Mouse (Mus musculus): ENCODE data around the gene Tubb5. TPM values are rescaled to one million over a fixed set of nuclear protein-coding genes. Genes with fewer than 3 reads are reported as not detected.
A peak's percentile ranks its signal among the peaks of the same experiment; 100 is the strongest.

Gene Tubb5
- total RNA-seq, 2 experiments from 2014 or later, result 492 to 522 TPM

DNA sequence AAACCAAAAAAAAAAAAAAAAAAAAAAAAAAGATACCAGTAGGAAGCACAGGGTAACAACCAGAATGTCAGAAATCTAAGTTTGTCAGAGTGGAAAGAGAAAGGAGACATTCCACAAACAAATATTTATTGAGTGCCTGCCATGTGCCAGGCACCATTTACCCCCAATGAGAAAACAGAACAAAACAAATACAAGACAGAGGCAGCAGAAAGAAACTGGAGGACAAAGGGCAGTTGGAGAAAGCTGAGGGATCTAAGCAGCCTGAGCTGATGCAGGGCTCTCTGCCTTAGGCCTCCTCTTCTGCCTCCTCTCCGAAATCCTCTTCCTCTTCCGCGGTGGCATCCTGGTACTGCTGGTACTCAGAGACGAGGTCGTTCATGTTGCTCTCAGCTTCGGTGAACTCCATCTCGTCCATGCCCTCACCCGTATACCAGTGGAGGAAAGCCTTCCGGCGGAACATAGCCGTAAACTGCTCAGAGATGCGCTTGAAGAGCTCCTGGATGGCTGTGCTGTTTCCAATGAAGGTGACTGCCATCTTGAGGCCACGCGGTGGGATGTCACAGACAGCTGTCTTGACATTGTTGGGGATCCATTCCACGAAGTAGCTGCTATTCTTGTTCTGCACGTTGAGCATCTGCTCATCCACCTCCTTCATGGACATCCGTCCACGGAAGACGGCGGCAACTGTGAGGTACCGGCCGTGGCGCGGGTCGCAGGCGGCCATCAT, 3.2 kb downstream of the Tubb5 start:
- intact Hi-C loops (cut with DNase I), result loop anchor here (5.0 to 10.0 kb wide), 2 partner anchors 82 to 140 kb away; partner anchors contain the start of genes Gnl1, Mrps18b and Ppp1r10
- peak; percentile 50 to 54 for DNase-seq (ENCODE audit: low spot score in 2 of 2)

DNA sequence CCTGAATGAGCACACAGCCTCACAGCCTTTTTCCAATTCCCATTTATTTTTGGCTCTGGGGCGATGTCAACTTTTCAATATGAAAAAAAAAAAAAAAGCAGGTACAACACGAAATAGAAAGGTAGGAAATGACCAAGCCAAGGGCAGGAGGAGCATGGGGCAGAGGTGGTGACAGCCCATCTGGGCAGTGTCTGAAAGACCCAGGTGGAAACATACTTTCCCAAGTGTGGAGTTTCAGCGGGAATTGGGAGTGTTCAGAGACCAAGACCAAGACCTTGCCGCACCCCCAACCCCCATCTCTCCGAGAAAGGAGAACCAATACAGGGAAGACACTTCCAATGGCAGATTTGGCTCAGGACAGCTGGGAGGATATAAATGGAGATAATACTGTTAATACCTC, 4.2 kb downstream of the Tubb5 start:
- intact Hi-C loops (cut with DNase I), result loop anchor here (10.0 kb wide), 1 partner anchor 141 kb away; the partner anchor contains the start of gene Gnl1

DNA sequence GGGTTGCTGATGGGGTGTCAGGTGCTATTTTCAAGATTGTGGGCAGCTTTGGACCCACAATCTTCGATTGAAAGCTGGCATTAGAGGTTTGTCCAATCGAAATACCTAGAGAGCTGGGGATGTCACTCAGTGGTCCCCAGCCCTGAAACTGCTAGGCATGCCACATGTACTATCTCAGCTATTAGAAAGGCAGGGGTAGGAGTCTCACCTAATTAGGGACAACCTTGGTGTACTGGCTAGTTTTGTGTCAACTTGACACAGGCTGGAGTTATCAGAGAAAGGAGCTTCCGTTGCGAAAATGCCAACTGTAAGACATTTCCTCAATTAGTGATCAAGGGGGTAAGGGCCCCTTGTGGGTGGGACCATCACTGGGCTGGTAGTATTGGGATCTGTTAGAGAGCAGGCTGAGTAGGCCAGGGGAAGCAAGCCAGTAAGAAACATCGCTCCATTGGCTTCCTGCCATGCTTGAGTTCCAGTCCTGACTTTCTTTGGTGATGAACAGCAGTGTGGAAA, 4.8 kb downstream of the Tubb5 start:
- no peak for DNase-seq (ENCODE audit: low spot score in 2 of 2)
- intact Hi-C loops (cut with DNase I), result loop anchor here (10.0 kb wide), 1 partner anchor 142 kb away; the partner anchor contains the start of gene Gnl1

More for the DNA sequence above, 4.2 kb downstream of the Tubb5 start:
- DNase-seq (ENCODE audit: low spot score in 2 of 2), result no peak

DNA sequence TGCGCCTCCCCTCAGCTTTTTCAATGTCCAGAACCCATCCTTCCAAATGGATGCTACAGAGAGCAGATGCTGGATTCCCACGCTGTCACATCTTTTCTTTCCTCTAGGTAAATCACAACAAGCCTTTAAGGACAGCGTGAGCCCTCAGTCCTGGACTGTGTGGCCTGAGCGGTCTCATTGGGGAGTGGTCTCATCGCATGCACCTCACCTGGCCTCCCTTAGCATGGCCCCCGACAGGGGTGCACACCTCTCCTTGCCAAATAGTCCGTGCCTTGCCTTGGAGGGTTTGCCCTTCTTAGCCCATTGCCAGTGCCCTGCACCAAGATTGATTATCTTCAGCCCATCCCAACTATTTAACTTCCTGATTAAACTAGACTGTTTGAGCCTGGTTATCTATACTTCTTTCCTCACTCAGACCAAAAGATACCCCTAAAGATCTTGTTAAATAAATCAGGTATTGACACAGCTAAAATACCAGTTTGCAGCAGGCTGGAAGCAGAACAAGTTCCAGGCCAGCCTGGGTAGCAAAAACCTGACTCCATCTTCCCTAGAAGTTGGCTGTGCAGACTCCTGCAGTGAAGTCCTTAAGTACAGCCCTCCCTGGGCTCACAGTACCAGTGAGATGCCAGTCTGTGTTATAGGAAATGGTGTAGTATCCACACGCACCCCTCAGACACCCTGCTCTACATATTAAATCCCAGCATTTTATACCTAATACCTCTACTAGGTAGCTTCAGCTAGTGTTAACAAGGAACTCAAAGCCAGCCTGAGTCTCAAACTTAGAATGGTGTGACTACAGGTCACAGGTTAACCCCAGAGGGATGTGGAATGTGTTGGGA, 5.5 kb downstream of the Tubb5 start:
- intact Hi-C loops (cut with DNase I), result loop anchor here (10.0 kb wide), 1 partner anchor 142 kb away; the partner anchor contains the start of gene Gnl1
- no peak for DNase-seq (ENCODE audit: low spot score in 2 of 2)

GRCm38 (mm10) chr17:35829737-35830136, 8.4 kb downstream of the Tubb5 start:
- intact Hi-C loops (cut with DNase I), result loop anchor here (10.0 kb wide), 1 partner anchor 145 kb away; the partner anchor contains the start of gene Gnl1
- DNase-seq (ENCODE audit: low spot score in 2 of 2), result peak; percentile 87 to 88

- intact Hi-C loops (cut with DNase I), result no loop called here
- DNase-seq (ENCODE audit: low spot score in 2 of 2), result no peak
Observed at GRCm38 (mm10) chr17:35825109-35825850, 12.8 kb downstream of the Tubb5 start.

- no peak for DNase-seq (ENCODE audit: low spot score in 2 of 2)
- intact Hi-C loops (cut with DNase I), result no loop called here
Observed at GRCm38 (mm10) chr17:35824402-35824801, 13.7 kb downstream of the Tubb5 start.

GRCm38 (mm10) chr17:35822964-35823937, 14.9 kb downstream of the Tubb5 start, which contains the start of gene Flot1:
Gene Flot1, plus strand, starts transcription at chr17:35823230.
- DNase-seq (ENCODE audit: low spot score in 2 of 2), result peak; percentile 68 to 81
- intact Hi-C loops (cut with DNase I), result loop anchor here (2.0 kb wide), 1 partner anchor 84 kb away; no protein-coding TSS in a partner anchor

DNA sequence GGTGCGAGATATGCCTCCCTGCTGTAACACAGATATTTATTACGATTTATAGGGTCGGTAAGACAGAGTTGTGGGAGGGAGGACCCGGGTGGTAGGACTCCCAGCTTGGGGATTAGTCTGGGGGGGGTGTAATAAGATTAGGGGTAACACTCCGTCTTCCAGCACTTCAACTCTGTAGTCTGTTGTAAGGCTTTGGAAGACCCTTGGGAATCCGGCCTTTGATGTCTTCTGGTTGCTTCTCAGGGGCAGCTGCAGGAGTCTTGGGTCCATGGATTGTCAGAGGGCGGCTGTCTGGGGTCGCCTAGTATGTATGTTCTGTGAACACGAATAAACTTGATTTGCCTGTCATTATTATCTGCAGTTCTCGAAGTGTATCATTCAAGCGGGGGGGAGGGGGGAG, 15.5 kb downstream of the Tubb5 start:
- intact Hi-C loops (cut with DNase I), result loop anchor here (2.0 kb wide), 1 partner anchor 84 kb away; no protein-coding TSS in a partner anchor
- DNase-seq (ENCODE audit: low spot score in 2 of 2), result no peak

GRCm38 (mm10) chr17:35821439-35822430, 16.4 kb downstream of the Tubb5 start, which contains the start of gene Ier3:
Gene Ier3, plus strand, starts transcription at chr17:35821684.
- intact Hi-C loops (cut with DNase I), result loop anchor here (2.0 kb wide), 1 partner anchor 83 kb away; no protein-coding TSS in a partner anchor
- DNase-seq (ENCODE audit: low spot score in 2 of 2), result peak; percentile 46 to 82

GRCm38 (mm10) chr17:35820111-35820510, 18.0 kb downstream of the Tubb5 start:
- intact Hi-C loops (cut with DNase I), result no loop called here
- no peak for DNase-seq (ENCODE audit: low spot score in 2 of 2)

DNA sequence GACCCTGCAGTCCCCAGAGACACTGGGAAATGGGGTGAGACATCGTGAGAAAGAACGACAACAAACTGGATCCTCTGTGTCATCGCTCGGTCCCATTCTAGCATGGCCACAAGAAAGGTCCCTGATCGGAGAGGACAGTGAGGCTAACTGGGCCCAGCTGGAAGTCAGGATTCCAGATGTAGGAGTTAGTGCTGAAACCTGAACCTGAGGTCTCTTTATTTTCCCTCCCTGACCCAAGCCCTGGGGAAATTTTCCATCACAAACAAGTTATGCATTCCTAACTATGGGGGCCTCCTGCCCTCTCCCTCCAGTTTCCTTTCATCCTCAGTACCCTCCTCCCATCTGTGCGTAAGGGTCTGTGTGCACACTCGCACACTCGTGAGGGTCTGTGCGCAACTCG, 20.9 kb downstream of the Tubb5 start:
- intact Hi-C loops (cut with DNase I), result no loop called here
- DNase-seq (ENCODE audit: low spot score in 2 of 2), result no peak

DNA sequence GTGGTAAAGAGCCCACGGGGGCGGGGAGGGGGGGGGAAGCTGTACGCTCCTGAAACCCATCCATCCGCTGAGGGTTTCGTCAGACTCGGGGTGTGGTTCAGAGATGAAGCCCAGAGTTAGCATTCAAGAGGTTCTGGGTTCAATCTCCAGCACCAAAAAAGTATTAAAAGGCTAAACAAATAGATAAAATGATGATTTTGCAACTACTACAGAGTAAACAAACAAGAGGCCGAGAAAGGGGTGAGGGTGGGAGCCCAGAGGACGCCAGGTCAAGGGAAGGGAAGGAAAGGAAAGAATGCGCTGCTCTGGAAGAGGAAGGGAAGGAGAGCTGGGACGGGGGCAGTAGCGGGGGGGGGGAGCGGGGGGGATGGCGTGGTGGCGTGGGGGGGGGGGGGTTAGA, 21.4 kb downstream of the Tubb5 start:
- no peak for DNase-seq (ENCODE audit: low spot score in 2 of 2)
- intact Hi-C loops (cut with DNase I), result no loop called here

DNA sequence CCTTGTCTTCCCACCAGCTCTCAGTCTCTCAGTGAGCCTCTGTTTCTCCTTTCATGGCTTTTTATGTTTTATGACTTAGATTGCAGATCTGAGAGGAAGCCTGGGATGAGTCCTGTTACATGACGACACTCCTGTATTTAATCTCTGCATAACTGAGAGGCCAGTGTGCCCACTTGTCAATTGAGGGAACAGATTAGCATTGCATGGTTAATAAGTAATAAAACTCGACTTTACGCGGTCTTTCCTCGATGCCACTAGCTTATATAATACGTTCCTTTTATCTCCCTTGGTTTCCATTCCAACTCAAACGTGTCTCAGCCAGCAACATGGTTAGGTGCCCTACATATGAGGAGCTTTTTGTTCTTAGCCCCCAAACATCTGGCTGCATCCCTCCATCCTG, 22.3 kb downstream of the Tubb5 start:
- DNase-seq (ENCODE audit: low spot score in 2 of 2), result no peak
- intact Hi-C loops (cut with DNase I), result no loop called here

- intact Hi-C loops (cut with DNase I), result no loop called here
- no peak for DNase-seq (ENCODE audit: low spot score in 2 of 2)
Observed at GRCm38 (mm10) chr17:35814678-35815077, 23.4 kb downstream of the Tubb5 start.

GRCm38 (mm10) chr17:35813653-35814052, 24.5 kb downstream of the Tubb5 start:
- DNase-seq (ENCODE audit: low spot score in 2 of 2), result no peak
- intact Hi-C loops (cut with DNase I), result no loop called here

GRCm38 (mm10) chr17:35813245-35813647, 24.9 kb downstream of the Tubb5 start:
- DNase-seq (ENCODE audit: low spot score in 2 of 2), result peak; percentile 52 to 75
- intact Hi-C loops (cut with DNase I), result no loop called here
